Mouse (Mus musculus): ENCODE data around the gene Sox15. TPM values are rescaled to one million over a fixed set of nuclear protein-coding genes. Genes with fewer than 3 reads are reported as not detected.
A peak's percentile ranks its signal among the peaks of the same experiment; 100 is the strongest.
"Not testable (repeated sequence)": the region's sequence is repeated elsewhere in the genome, so short reads cannot be mapped to it uniquely, and the experiment has no call there.

The Sox15 gene
- polyA plus RNA-seq, 1 experiment from 2014 or later = 0.13 TPM

DNA sequence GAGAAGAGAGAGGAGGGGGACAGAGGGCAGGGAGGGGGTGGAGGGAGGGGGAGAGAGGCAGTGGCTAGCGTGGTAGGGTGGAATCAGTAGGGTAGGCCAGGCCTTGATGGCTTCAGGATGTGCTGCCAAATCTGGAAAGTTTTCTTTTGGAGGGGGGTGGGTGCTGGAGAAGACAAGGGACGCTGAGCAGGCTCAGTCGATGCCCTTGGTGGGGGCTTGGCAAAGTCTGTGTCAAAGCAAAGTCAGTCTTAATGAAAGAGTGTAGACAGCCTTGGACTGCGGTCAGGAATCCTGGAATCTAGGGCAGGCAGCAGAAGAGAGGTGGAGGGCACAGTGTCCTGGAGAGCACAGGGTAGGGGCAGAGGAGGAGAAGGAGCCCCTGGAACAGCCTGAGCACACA, 44.2 kb upstream of the Sox15 start:
- Histone ChIP-seq H3K9me3 (ENCODE audit: low read length) (no peaks in the 10 kb centered on the region), H3K9ac (replicated peaks) (no peak overlapping the region), H3K27me3 (ENCODE audit: insufficient read depth, low read length) (no peaks in the 10 kb centered on the region), H3K4me1 (ENCODE audit: insufficient read depth) (peaks cover 8% of the 10 kb centered on the region), H3K36me3 (replicated peaks; ENCODE audit: insufficient read depth, low read length) (no peaks in the 10 kb centered on the region), H3K4me2 (ENCODE audit: low read depth, low read length) (no peak overlapping the region), H3K27ac (ENCODE audit: low read depth) (no peak overlapping the region), H3K4me3 (ENCODE audit: low read depth, low read length) (no peak overlapping the region)
- DNase-seq (no peak), ATAC-seq (no peak)
- 73% methylated on average over 4 of the region's 4 CpGs for WGBS (ENCODE audit: insufficient replicate concordance)
- TF ChIP-seq EP300 (IDR thresholded peaks at IDR 0.05; ENCODE audit: low read depth) (no peak), CTCF (IDR thresholded peaks at IDR 0.05; ENCODE audit: low read depth) (no peak)

DNA sequence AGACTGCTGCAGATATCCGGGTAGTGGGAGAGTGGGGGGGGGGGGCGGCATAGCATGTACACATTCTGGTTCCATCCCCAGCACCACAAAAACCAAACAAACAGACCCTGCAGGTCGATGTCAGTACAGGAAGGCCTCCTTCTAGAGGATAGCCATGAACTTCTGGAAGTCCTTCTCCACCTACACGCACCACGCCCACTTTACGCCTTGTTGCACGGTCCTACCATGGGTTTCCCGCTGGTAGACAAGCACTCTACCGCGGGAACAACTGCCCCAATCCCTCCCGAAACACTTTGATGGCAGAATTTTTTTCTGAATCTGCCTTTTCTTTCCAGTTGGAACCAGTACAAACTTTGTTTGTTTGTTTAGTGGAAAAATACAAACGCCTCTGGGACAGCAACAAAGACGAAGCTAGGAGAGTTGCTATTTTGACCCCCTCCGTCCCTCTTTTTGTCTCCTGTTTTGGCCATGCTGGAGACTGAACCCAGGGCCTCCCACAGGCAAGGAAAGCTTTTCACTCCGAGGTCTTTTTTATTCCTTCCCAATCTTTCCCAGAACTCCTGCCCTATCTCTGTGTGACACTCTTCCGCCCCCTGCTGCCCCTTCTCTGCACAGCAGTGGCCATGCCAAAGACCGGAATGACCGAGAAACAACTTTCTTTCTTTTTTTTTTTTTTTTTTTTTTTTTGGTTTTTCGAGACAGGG, 41.4 kb upstream of the Sox15 start:
- ATAC-seq (peak; percentile 71), DNase-seq (peak; percentile 88)
- H3K4me2 ChIP-seq (ENCODE audit: low read depth, low read length) = peak overlapping the region; percentile 74
- H3K27ac ChIP-seq (ENCODE audit: low read depth) = no peak overlapping the region
- peaks cover 4% of the 10 kb centered on the region; the same call in 1 of the 2 replicates for H3K4me1 ChIP-seq (ENCODE audit: insufficient read depth)
- H3K4me3 ChIP-seq (ENCODE audit: low read depth, low read length) = peak overlapping the region; percentile 26
- H3K36me3 ChIP-seq (replicated peaks; ENCODE audit: insufficient read depth, low read length) = no peaks in the 10 kb centered on the region
- H3K9me3 ChIP-seq (ENCODE audit: low read length) = no peaks in the 10 kb centered on the region
- 8% methylated on average over 19 of the region's 19 CpGs for WGBS (ENCODE audit: insufficient replicate concordance)
- H3K9ac ChIP-seq (replicated peaks) = peak overlapping the region; percentile 42
- TF ChIP-seq EP300 (IDR thresholded peaks at IDR 0.05; ENCODE audit: low read depth) (no peak), CTCF (IDR thresholded peaks at IDR 0.05; ENCODE audit: low read depth) (peak; percentile 90)
- H3K27me3 ChIP-seq (ENCODE audit: insufficient read depth, low read length) = no peaks in the 10 kb centered on the region

DNA sequence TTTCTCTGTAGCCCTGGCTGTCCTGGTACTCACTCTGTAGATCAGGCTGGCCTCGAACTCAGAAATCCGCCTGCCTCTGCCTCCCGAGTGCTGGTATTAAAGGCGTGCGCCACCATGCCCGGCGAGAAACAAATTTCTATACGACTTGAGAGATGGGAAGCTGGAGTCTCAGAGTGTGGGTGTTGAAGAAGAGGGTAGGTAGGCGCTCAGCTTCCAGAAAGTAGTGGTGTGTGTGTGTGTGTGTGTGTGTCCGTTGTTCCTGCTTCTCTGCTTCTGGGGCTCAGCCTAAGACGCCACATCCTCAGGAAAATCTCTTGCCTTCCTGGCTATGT, 40.9 kb upstream of the Sox15 start:
- not testable (repeated sequence) for H3K4me1 ChIP-seq (ENCODE audit: insufficient read depth); H3K27me3 ChIP-seq (ENCODE audit: insufficient read depth, low read length); H3K27ac ChIP-seq (ENCODE audit: low read depth); H3K36me3 ChIP-seq (replicated peaks; ENCODE audit: insufficient read depth, low read length); DNase-seq; H3K9ac ChIP-seq (replicated peaks); H3K9me3 ChIP-seq (ENCODE audit: low read length); ATAC-seq
- Histone ChIP-seq H3K4me2 (ENCODE audit: low read depth, low read length) (peak overlapping the region; percentile 74), H3K4me3 (ENCODE audit: low read depth, low read length) (peak overlapping the region; percentile 26; the same call in 1 of the 2 replicates)
- WGBS (ENCODE audit: insufficient replicate concordance) = 44% methylated on average over 11 of the region's 11 CpGs

DNA sequence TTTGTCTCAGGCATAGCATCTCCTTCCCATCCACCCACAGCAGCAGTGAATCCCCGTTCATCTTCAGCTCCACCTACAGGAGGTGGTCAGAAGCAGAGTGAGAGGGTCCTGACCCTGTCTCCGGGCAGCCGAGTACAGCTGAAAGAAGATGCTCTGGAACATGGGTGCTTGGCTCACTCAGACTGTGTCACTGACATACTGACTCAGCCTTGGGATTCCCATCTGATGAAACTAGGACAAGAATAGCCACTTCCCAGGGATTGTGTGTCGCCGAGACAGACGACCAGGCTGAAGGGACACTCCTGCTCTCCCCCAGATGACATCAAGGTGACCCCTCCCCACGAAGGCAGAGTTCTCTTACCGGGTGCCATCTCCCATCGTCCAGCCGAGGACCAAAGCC, 38.3 kb upstream of the Sox15 start:
- Histone ChIP-seq H3K27me3 (ENCODE audit: insufficient read depth, low read length) (no peaks in the 10 kb centered on the region), H3K4me1 (ENCODE audit: insufficient read depth) (peaks cover 10% of the 10 kb centered on the region), H3K9ac (replicated peaks) (no peak overlapping the region), H3K36me3 (replicated peaks; ENCODE audit: insufficient read depth, low read length) (no peaks in the 10 kb centered on the region), H3K4me3 (ENCODE audit: low read depth, low read length) (no peak overlapping the region), H3K27ac (ENCODE audit: low read depth) (no peak overlapping the region), H3K9me3 (ENCODE audit: low read length) (no peaks in the 10 kb centered on the region), H3K4me2 (ENCODE audit: low read depth, low read length) (no peak overlapping the region)
- 43% methylated on average over 10 of the region's 10 CpGs for WGBS (ENCODE audit: insufficient replicate concordance)
- DNase-seq (no peak), ATAC-seq (no peak)
- TF ChIP-seq CTCF (IDR thresholded peaks at IDR 0.05; ENCODE audit: low read depth) = no peak
- TF ChIP-seq EP300 (IDR thresholded peaks at IDR 0.05; ENCODE audit: low read depth) = no peak

DNA sequence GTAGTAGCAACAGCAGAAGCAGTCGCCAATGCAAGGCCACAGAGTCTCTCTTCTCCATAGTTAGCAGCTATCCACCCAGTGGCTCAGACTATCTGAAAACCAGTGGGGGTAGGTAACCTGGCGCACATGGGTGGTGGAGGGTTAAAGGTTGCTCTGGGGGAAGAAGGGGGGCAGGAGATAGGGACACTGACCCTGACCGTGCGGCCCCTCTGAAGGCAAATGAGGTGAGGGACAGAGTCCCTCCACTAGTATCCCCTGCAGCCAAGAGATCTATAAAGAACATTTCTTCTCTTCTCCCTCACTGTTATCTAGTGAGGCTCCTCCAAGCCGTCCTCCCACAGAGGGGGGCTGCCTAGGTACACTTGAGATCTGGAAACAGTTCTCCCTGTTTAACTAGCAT, 37.3 kb upstream of the Sox15 start, which contains the start of gene Shbg:
TSS of gene Shbg (minus strand) at position 101 of the 400 bp plus-strand sequence.
- WGBS (ENCODE audit: insufficient replicate concordance) = 37% methylated on average over 5 of the region's 5 CpGs
- DNase-seq (no peak), ATAC-seq (no peak)
- Histone ChIP-seq H3K4me2 (ENCODE audit: low read depth, low read length) (no peak within 1 kb of the TSS), H3K27ac (ENCODE audit: low read depth) (no peak within 1 kb of the TSS), H3K27me3 (ENCODE audit: insufficient read depth, low read length) (no peaks in the 10 kb centered on the region), H3K4me1 (ENCODE audit: insufficient read depth) (peaks cover 10% of the 10 kb centered on the region), H3K4me3 (ENCODE audit: low read depth, low read length) (no peak within 1 kb of the TSS), H3K36me3 (replicated peaks; ENCODE audit: insufficient read depth, low read length) (no peaks in the 10 kb centered on the region), H3K9me3 (ENCODE audit: low read length) (no peaks in the 10 kb centered on the region), H3K9ac (replicated peaks) (peak within 1 kb of the TSS; percentile 26; the same call in 1 of the 2 replicates)
- no peak for TF ChIP-seq CTCF (IDR thresholded peaks at IDR 0.05; ENCODE audit: low read depth)
- no peak for TF ChIP-seq EP300 (IDR thresholded peaks at IDR 0.05; ENCODE audit: low read depth)

DNA sequence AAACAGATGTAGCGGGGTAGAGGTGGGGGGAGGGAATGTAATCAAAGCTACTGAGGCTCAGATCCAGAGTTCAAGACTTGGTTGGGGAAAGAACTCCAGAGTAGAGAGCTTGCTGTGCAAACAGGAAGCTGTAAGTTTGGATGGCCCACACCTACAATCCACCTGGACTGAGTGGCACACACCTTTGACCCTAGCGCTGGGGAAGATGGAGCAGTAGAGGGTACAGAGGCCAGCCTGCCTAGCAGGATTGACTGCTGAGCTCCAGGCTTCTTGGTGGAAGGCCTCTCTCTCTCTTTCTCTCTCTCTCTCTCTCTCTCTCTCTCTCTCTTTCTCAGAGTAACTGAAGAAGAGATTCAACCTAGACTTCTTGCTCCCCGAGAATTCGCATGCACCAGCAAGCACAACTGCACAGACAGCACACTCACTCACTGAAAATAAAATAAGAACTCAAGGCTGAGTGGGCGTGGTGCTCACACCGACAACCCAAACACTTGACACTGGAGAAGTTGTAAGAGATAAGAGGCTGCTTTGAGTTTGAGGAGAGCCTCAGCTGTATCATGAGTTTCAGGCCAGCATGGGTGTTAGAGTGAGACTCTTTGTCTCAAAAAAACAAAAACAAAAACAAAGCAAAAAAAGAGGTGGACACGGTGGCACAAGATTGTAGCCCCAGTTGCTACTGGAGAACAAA, 34.6 kb upstream of the Sox15 start:
- Histone ChIP-seq H3K9me3 (ENCODE audit: low read length) (no peaks in the 10 kb centered on the region), H3K4me3 (ENCODE audit: low read depth, low read length) (no peak overlapping the region), H3K9ac (replicated peaks) (no peak overlapping the region), H3K36me3 (replicated peaks; ENCODE audit: insufficient read depth, low read length) (no peaks in the 10 kb centered on the region), H3K4me1 (ENCODE audit: insufficient read depth) (peaks cover 7% of the 10 kb centered on the region), H3K4me2 (ENCODE audit: low read depth, low read length) (no peak overlapping the region), H3K27ac (ENCODE audit: low read depth) (no peak overlapping the region), H3K27me3 (ENCODE audit: insufficient read depth, low read length) (no peaks in the 10 kb centered on the region)
- TF ChIP-seq EP300 (IDR thresholded peaks at IDR 0.05; ENCODE audit: low read depth) = no peak
- no peak for TF ChIP-seq CTCF (IDR thresholded peaks at IDR 0.05; ENCODE audit: low read depth)
- 51% methylated on average over 7 of the region's 7 CpGs for WGBS (ENCODE audit: insufficient replicate concordance)
- DNase-seq = no peak
- ATAC-seq = no peak
